Mouse (Mus musculus): Measurements from ENCODE around the gene Haus4. TPM values are rescaled to one million over a fixed set of nuclear protein-coding genes. Genes with fewer than 3 reads are reported as not detected.

Gene Haus4
- polyA plus RNA-seq, 1 experiment from 2014 or later = 58.2 TPM

GRCm38 (mm10) chr14:54494234-54494633 lies 60.2 kb downstream of the Haus4 start:
- Histone ChIP-seq H3K4me3 (ENCODE audit: low read depth, low read length) (no peak overlapping the region), H3K27ac (ENCODE audit: low read depth) (no peak overlapping the region), H3K27me3 (replicated peaks; ENCODE audit: control insufficient read depth, insufficient read depth, low read length) (no peaks in the 10 kb centered on the region), H3K4me1 (replicated peaks; ENCODE audit: control insufficient read depth, insufficient read depth, low read length) (no peaks in the 10 kb centered on the region), H3K4me2 (ENCODE audit: low read length) (no peak overlapping the region), H3K9ac (ENCODE audit: low read length) (no peak overlapping the region), H3K36me3 (ENCODE audit: control insufficient read depth, insufficient read depth, low read length) (no peaks in the 10 kb centered on the region), H3K9me3 (ENCODE audit: control insufficient read depth, low read length) (no peaks in the 10 kb centered on the region)
- WGBS = 3% methylated on average over 3 of the region's 3 CpGs
- ATAC-seq (replicated peaks; ENCODE audit: low FRiP score, low TSS enrichment, low read depth) (no peak), DNase-seq (ENCODE audit: low spot score) (peak; percentile 74)

DNA sequence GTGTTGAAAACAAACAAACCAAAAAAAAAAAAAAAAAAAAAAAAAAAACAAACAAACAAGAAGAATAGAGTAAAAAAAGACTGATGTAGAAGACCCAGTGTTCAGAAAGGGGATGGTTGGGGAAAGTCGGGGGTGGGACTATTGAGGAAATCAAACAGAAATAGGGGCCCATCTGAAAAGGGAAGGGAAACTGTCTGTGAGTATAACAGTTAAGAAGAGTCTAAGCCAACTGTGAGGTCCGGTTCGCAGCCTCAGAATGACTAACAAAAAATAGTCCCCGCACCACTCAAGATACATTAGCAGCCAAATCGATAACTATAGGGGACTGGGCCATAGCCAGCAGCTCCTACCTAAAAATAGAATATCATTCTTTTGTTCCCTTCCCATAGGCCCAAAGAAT lies 61.2 kb downstream of the Haus4 start:
- no peaks in the 10 kb centered on the region for H3K27me3 ChIP-seq (replicated peaks; ENCODE audit: control insufficient read depth, insufficient read depth, low read length)
- ATAC-seq (replicated peaks; ENCODE audit: low FRiP score, low TSS enrichment, low read depth) (no peak), DNase-seq (ENCODE audit: low spot score) (no peak)
- no peak overlapping the region for H3K4me3 ChIP-seq (ENCODE audit: low read depth, low read length)
- H3K4me2 ChIP-seq (ENCODE audit: low read length) = no peak overlapping the region
- WGBS = 91% methylated on average over 5 of the region's 5 CpGs
- no peaks in the 10 kb centered on the region for H3K4me1 ChIP-seq (replicated peaks; ENCODE audit: control insufficient read depth, insufficient read depth, low read length)
- no peak overlapping the region for H3K9ac ChIP-seq (ENCODE audit: low read length)
- H3K9me3 ChIP-seq (ENCODE audit: control insufficient read depth, low read length) = no peaks in the 10 kb centered on the region
- no peaks in the 10 kb centered on the region for H3K36me3 ChIP-seq (ENCODE audit: control insufficient read depth, insufficient read depth, low read length)
- H3K27ac ChIP-seq (ENCODE audit: low read depth) = no peak overlapping the region

DNA sequence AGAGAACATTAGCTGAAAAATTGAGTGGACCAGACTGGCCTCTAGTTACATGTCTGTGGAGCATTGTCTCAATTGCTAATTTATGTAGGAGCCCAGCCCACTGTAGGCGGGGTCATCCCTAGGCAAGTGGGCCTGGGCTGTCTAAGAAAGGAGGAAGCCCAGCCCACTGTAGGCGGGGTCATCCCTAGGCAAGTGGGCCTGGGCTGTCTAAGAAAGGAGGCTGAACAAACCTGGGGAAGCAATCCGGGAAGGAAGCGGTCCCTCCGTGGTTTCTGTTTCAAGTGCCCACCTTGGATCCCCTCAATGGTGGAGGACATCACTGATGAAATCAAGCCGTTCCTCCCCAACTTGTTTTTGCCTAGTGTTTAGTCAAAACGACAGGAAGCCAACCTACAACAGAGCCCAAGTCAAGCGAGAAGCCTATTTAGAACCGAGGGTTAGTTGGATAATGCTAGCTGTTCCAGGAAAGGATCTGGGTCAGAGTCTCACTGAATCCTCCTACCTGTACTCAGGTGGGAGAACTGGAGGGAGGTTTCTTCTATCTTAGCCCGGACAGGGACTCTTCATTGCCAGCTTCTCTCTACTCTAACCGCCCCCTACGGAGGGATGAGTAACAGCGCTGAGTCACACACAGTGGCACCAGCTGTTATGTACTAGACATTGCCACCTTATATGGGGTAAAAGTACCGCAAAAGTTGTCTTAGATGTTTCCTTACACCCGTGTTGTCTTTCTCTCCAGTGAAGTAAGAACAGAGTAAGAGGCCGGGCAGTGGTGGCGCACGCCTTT lies 61.9 kb downstream of the Haus4 start:
- Histone ChIP-seq H3K9me3 (ENCODE audit: control insufficient read depth, low read length) (no peaks in the 10 kb centered on the region), H3K9ac (ENCODE audit: low read length) (no peak overlapping the region), H3K27ac (ENCODE audit: low read depth) (no peak overlapping the region), H3K36me3 (ENCODE audit: control insufficient read depth, insufficient read depth, low read length) (no peaks in the 10 kb centered on the region), H3K4me2 (ENCODE audit: low read length) (no peak overlapping the region), H3K4me1 (replicated peaks; ENCODE audit: control insufficient read depth, insufficient read depth, low read length) (no peaks in the 10 kb centered on the region), H3K27me3 (replicated peaks; ENCODE audit: control insufficient read depth, insufficient read depth, low read length) (no peaks in the 10 kb centered on the region), H3K4me3 (ENCODE audit: low read depth, low read length) (no peak overlapping the region)
- WGBS = 70% methylated on average over 18 of the region's 18 CpGs
- no peak for DNase-seq (ENCODE audit: low spot score)
- no peak for ATAC-seq (replicated peaks; ENCODE audit: low FRiP score, low TSS enrichment, low read depth)

Other genes starting within 250 kb of the Haus4 start
- 57.0 and 59.4 TPM in 2 replicates for gene Oxa1l, start 193.8 kb downstream of the Haus4 start, polyA plus RNA-seq (2014; fragmentation: Nextera tagmentation; extraction: Ambion mirVana)
- 19.3 and 21.5 TPM in 2 replicates for gene Slc7a7, start 136.8 kb downstream of the Haus4 start, polyA plus RNA-seq (2014; fragmentation: Nextera tagmentation; extraction: Ambion mirVana)
- 316 and 324 TPM in 2 replicates for gene Mrpl52, start 127.7 kb downstream of the Haus4 start, polyA plus RNA-seq (2014; fragmentation: Nextera tagmentation; extraction: Ambion mirVana)
- gene Mmp14, start 123.0 kb downstream of the Haus4 start, polyA plus RNA-seq (2014; fragmentation: Nextera tagmentation; extraction: Ambion mirVana) = 129 and 133 TPM in 2 replicates
- gene Lrp10, start 90.5 kb downstream of the Haus4 start, polyA plus RNA-seq (2014; fragmentation: Nextera tagmentation; extraction: Ambion mirVana) = 43.7 and 50.7 TPM in 2 replicates
- 2.9 and 3.7 TPM in 2 replicates for gene Rem2, start 78.5 kb downstream of the Haus4 start, polyA plus RNA-seq (2014; fragmentation: Nextera tagmentation; extraction: Ambion mirVana)
- 89.6 and 99.5 TPM in 2 replicates for gene Prmt5, start 37.1 kb downstream of the Haus4 start, polyA plus RNA-seq (2014; fragmentation: Nextera tagmentation; extraction: Ambion mirVana)
- 14.5 and 19.0 TPM in 2 replicates for gene Ajuba, start 22.9 kb upstream of the Haus4 start, polyA plus RNA-seq (2014; fragmentation: Nextera tagmentation; extraction: Ambion mirVana)
- gene 4931414P19Rik, start 51.4 kb upstream of the Haus4 start, polyA plus RNA-seq (2014; fragmentation: Nextera tagmentation; extraction: Ambion mirVana) = 6.6 and 7.1 TPM in 2 replicates
- gene Psmb5, start 63.4 kb upstream of the Haus4 start, polyA plus RNA-seq (2014; fragmentation: Nextera tagmentation; extraction: Ambion mirVana) = 395 and 412 TPM in 2 replicates
- gene Psmb11, start 66.8 kb upstream of the Haus4 start, polyA plus RNA-seq (2014; fragmentation: Nextera tagmentation; extraction: Ambion mirVana) = not detected in 2 replicates
- gene Gm17606, start 86.3 kb upstream of the Haus4 start, polyA plus RNA-seq (2014; fragmentation: Nextera tagmentation; extraction: Ambion mirVana) = not detected in 2 replicates
- gene Cdh24, start 86.7 kb upstream of the Haus4 start, polyA plus RNA-seq (2014; fragmentation: Nextera tagmentation; extraction: Ambion mirVana) = 4.0 and 4.9 TPM in 2 replicates
- gene 1700123O20Rik, start 131.6 kb upstream of the Haus4 start, polyA plus RNA-seq (2014; fragmentation: Nextera tagmentation; extraction: Ambion mirVana) = 83.7 and 90.7 TPM in 2 replicates
- 112 TPM in 2 replicates for gene Acin1, start 132.3 kb upstream of the Haus4 start, polyA plus RNA-seq (2014; fragmentation: Nextera tagmentation; extraction: Ambion mirVana)
- gene Gm29776, start 144.2 kb upstream of the Haus4 start, polyA plus RNA-seq (2014; fragmentation: Nextera tagmentation; extraction: Ambion mirVana) = 0.09 and 0.12 TPM in 2 replicates
- gene Cebpe, start 157.6 kb upstream of the Haus4 start, polyA plus RNA-seq (2014; fragmentation: Nextera tagmentation; extraction: Ambion mirVana) = 0.28 TPM in 1 of 2 replicates, not detected in the other
- gene Slc7a8, start 227.3 kb upstream of the Haus4 start, polyA plus RNA-seq (2014; fragmentation: Nextera tagmentation; extraction: Ambion mirVana) = 24.0 and 26.7 TPM in 2 replicates